Mouse (Mus musculus) spleen, adult 12 weeks (tissue): ENCODE results near the gene Gpam.
A peak's percentile ranks its signal among the peaks of the same experiment; 100 is the strongest.

Experiments used
- DNase-seq: peaks from one replicate; pipeline ENCODE4 v3.0.0; 2022; ENCODE audit warnings: low spot score

Gpam gene

DNA sequence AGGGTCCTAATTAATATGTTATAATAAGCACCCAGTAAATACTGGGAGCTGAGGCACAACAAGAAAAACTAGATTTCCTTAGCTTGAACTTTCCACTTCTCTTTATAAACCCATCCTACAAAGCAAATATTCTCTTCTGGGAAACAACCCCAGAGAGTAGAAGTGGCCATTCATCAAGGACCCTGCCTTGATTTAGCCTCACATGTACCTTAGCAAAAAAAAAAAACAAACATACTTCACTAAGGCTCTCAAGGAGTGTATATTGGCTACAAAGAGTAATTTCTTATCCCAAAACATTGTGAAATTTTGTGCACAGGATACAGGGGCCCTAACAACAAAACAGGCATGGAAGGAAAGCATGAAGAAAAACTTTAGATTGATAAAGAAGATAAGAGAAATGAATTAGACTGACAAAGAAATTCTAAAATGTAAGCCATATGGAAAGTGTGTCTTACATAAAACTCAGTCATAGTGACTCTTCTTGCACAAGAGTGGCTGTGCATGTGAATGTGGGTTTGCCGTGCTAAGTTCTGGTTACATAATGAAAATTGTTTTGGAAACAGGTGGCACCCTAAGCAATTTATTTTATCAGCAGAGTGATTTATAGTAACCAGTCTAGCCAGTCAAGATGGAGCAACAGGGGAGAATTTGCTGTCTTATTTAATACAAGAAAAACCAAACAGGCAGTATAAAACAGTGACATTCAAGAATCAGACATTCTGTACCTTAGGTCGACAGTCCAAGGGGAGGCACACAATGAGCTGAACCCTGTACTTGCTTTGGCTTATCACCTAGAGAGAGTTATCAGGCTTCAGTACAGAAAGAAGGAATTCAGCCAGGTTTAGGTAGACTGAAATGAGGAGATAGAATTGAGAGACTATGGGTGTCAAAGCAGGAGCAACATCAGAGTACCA, 26.6 kb downstream of the Gpam start:
- no peak for DNase-seq

DNA sequence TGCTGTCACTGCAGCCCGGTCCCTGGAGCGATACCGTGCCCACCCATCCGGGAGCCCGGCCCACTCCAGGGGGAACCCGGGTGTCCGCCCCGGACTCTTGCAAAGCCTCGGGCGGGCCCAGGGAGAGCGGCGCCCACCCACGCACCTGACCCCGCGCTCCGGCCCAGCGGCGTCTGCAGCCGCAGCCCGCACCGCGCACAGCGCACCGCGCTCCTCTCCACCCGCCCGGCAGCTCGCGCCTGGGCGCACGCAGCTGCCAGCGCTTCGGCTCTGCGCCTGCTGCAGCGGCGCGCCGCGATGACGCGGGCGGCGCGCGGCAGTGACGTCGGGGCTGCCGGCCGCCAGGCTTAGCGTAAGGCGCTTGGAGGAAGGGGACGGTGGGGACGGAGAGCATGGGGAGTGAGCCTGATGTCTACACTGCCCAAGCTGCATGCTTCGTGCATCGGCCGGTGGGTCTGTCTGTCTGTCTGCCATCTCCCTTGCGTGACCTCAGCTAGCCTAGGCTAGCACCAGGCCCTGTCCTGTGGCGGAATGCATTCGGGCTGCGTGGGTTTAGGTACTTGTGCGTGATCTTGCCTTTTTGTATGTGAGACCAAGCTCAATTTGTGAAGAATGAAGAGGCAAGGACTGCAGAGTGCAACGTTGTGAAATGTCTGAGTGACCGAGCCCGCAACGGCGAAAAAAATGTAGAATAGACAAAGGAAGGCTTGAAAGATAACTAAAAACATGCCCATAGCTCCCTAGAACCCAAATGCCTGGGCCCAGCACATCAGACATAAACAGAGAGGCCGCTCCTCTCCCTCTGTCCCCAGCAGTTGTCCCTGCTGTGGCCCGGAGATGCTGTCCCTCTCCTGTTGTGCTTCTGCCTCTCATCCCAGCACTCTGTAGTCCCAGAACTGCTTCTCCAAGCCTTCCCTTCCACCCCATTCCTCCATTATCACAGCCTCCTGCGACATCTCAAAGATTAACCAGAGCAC, 27.6 kb downstream of the Gpam start:
- DNase-seq, result peak; percentile 68

DNA sequence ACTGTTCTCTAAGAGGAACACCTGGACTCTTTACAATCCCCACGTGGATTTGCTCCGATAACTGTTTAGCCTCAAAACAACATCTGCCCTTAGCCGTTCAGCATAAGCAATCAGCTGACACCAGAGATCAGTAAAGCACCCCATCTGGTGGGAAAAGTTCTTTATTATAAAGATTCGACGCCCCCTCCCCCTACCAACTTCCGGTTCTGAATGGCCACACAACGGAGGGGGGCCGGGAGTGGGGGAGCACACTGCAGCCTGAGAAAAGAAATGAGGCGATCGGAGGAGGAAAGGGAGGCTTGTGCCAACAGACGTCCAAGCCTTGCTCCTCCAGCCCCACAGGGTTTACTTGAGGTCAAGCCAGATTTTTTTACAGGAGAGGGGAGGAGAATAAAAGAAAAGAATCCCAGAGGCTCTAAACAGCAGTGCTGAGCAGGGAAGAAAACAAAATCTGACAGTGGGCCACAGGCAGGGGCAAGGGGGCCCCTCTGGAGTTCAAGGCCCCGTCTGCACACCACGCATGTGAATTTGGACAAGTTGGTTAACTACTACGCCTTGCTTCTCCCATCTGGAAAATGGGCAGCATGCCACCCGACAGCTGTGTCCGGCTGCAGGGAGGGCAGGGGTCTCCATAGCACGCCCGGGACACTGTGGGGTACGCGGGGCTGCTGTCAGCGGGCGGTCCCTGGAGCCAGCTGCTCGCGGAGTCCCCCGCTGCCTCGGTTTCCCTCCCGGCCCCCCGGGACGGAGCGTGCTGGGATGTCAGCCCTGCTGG, 28.4 kb downstream of the Gpam start:
- peak; percentile 7 for DNase-seq

DNA sequence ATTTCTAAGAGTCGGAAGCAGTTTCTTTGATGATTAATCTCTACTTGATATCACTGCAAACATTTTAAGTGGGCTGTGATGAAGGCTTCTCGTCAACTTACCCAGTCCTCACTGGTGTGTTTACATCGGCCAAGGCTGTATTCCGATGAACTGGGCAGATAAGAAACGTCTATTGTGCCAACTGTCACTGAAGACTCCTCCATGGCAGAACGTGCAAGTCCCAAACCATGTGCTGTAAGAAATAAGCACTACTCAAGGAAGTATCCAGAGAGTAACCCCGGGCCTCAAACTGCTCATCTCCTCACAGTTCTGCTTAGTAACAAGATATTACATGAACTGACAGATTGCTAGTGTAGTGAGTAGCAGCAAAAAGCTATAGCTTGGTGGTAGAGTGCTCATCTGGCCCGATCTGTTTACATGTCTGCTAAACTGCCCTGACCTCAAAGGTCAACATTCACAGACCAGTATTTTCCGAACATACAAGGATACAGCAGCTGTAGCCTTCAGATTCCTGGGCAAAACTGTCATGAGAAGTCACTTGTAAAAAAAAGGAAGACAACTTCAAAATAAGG, 29.6 kb downstream of the Gpam start:
- no peak for DNase-seq

DNA sequence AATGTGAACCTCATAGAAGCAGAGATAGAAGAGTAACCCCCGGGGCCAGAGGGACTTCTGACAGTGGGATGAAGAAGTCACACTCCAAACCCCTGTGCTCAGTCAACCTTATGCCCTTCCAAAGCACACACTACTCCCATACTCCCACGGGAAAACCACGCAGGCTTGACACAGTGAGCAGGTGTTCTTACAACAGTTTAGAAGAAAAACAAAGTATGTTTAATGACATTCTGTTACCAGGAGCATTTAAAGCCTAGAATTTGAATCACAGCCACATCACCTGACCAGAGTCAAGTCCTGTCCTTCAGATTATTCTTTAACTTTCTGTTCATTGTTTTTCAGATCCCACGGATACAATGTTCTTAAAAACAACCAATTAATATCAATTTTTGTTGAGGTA, 30.4 kb downstream of the Gpam start:
- no peak for DNase-seq

DNA sequence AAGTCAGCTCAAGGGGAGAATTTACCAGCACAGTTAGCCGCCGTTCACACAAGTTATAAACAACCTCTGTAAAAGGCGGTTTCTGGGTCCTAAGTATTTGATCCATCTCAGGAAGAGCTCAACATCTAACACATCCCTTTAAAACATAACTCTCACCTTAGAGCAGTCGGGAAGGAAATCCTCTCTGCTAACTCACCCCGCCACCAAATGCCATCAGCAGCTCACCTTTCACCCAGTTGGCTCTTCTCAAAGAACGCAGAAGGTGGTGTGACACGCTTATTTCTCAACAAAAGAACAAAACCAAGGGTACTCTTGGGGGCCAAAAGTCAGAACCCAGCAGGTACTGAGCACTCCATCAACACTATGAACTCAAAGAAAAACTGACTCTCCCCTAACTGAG, 31.5 kb downstream of the Gpam start:
- DNase-seq, result no peak

DNA sequence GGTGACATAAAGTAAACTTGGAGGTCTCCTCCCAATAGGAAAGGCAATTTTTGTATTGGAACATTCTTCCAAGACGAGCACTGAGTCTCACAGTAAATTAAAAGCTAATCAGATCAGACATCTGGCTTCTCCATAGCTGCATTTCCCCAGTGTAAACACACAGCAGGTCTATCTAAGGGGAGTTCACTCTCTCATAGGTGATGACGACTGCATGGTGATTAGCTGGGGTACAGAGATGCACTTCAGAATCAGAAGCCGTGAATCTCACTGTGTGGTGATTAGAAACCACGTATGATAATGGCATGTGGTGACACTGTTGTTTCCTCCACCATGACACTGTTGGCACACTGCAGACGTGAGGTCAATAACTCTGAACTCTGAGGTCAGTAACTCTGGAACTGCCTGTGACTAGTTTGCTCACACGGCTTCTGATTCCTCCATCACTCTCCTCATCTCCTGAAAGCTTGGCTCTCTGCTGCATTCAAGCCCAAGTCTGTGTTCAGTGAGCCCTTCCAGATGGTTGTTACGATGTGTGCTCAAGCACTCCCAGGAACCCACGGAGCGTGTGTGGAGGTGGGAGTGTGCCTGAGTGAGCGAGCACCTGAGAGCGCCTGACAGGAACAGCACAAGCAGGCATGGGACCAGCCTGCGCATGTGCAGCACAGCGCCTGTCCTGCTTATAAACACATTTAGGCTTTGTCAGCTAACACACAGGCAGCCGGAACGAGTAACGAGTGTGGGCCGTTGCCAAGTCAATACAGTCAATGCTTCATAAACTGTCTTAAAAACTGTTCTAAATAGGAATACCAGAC, 35.2 kb downstream of the Gpam start:
- DNase-seq, result no peak

DNA sequence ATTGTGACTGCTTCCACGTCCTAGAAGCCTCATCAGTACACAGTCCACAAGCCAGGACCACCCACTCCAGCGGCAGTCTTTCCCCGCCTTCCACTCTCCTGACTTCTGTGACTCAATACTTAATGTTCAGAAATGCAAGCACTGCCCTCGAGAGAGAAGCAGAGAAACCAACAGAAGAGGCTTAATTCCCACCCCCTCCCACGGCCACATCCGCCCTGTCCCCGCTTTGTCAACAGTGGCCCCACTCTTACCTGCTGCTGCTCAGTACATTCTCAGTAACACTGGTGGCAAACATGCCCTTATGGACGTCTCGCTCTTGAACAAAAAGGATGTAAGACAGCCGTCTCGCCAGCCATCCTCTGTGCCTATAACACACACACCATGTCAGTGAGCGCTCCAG, 36.2 kb downstream of the Gpam start:
- DNase-seq, result no peak

DNA sequence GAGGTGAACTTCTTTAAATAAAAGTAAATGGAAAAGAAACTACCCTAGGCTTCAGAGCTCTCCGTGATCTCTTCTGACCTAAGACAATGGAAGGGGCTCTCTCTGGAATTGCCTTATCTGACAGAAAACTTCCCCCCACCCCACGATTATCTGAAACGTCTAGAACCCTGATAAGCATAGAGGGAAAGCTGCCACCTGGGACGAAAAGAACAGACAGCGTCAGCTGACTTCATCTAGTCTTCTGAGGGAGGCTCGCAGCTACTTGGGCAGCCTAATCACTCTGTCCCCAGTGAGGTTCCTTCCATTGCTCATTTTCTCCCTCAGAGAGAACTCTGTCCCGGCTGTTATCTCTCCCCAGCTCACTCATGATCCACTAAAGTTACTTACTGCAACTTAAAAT, 36.9 kb downstream of the Gpam start:
- no peak for DNase-seq

DNA sequence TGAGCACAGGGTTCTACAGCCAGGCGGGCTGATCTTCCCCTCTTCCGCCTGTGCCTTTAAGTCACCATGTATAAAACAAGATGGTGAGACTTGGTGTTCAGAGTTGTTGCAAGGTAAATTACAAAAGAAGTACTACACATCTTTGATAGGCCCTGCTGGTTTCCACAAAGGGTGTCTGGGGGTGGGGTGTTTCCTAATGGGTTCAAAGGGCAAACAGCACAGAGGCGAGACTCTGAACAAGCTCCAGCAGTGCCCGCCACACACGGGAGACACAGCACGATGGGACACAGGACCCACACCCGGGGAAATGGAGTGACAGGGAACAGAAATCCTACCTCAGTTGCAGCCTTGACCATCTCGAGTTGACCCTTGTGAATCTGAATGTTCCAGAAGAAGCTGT, 39.3 kb downstream of the Gpam start:
- no peak for DNase-seq

DNA sequence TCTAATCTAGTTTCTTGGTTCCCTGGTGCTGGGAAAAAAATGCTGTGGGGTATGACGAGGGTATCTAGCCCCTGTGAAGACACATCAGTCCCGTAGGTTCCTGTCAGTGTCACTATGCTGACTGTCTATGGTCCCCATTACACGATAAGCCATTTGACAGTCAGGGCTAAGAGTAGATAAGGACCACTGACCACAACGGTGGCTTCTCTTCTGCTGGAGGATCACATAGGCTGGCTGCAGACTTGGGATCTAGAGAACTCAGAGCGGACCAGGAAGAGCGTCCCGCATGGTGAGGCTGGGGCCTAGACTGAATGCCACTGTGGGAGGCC, 41.2 kb downstream of the Gpam start:
- no peak for DNase-seq

DNA sequence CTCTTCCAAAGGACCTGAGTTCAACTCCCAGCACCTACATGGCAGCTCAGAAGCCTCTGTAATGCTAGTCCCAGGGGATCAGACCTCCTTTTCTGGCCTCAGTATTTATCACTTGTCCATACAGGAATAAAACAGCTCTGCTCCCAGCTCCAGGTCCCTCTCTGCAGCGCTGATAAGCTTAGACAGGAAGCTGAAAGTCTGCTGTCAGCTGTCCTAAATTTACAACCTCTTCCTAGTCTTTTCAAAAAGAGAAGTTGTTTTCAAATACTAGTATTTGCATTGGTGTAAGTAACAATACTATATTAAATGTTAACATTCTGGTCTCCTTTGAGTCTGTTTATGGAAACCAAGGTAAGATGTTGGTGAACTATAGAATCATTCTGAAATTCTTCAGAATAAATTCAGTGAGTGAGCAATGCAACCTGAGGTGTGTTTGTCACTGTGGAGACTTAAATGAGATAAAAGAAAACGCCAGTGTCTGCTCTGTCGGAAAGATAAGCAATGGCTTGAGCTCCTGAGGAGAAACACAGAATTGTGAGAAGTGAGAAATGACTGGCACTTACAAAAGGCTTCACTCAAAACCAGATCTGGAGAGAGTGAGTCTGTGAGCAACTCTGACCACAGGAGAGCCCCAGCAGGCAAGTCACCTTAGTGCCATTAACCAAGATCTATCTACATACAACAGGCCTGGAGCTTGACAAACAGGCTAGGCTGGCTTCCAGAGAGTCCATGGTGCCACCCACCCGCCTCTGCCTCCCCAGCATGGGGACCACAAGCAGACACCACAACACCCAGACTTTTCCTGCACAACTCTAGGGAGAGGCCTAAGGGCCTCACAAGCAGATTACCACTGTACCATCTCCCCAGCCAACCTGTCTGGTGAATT, 41.8 kb downstream of the Gpam start:
- DNase-seq, result no peak

DNA sequence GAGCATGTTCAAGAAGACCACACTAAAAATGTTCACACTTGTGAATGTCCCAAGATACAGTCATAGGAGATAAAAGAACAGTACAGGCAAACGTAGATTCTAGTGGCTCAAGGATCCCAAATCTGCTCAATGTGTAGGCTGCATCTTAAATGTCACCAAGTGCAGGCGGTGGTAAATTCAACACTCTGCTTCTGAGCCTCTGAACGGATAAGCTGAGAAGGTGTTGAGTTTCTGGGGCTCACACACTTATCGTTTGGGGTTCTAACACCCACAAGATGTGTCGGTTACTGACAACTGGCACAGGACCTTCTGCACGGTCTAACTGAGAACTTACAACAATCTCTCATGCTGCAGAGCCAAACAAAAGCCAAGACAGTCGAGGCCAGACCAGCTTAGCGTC, 50.2 kb downstream of the Gpam start:
- DNase-seq, result no peak

DNA sequence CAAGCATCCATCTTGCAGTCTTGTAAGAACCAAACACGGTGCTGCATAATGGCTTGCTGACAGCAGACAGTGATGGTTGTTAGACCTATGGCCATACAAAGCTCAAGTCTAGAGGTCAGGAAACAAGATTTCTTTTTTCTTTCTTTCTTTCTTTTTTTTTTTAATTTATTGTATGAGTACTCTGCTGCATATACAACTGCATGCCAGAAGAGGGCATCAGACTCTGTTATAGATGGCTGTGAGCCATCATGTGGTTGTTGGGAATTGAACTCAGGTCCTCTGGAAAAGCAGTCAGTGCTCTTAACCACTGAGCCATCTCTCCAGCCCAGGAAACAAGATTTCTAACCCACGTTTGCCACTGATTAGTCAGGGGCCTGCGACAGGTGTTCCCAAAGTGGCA, 54.0 kb downstream of the Gpam start:
- no peak for DNase-seq

DNA sequence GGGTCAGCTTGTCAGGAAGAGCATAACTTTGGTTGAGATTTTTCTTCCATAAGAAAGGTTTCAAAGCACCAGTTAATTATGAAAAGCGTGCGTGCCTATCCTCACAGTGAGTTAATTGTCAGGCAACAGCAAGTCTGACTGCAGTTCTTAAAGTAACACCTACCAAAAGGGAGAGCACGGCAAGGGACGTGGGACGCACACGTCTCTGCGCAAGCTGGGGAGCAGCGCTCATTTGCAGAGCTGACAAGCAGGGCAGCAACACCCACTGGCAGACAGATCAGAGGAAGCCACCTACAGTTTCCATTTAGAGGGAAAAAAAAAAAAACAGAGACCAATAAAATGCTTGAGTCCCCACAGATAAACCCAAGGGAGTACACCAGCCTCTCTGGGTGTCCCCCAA, 58.0 kb downstream of the Gpam start:
- DNase-seq, result no peak

DNA sequence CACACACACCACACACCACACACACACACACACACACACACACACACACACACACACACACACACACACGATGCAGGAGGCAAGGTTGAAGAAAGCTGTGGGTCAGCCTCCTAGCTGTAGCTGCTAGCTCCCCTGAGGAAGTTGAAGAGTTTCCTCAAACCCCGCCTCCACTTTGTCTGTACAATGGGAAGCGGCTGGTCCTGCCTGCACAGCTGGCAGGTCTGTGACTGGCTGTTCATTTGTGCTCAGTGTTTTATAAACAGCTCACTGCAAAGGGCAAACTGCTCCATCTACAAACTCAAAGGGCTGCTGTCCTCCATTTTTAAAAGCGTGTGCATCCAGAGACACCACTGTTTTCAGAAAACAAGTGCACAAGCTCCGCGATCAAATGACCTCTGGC, 63.8 kb downstream of the Gpam start:
- DNase-seq, result no peak

DNA sequence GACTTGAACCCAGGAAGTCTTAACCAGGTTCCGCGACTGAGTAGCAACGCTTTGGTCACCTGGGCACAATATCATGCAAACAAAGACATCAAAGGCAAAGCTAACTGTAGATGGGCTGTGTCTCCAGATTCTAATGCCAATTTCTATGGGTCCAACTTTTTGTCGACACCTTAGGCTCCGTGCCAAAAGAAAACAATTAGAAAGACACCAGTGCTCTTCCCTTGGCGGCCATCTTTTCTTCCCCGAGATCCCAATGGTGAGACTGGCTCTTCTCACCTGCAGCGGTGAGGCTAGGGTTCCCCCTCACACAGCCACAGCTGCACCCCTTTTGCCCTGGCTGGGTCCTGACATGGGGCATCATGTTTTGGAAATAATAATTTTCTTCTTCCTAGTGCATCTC, 64.5 kb downstream of the Gpam start:
- DNase-seq, result no peak

DNA sequence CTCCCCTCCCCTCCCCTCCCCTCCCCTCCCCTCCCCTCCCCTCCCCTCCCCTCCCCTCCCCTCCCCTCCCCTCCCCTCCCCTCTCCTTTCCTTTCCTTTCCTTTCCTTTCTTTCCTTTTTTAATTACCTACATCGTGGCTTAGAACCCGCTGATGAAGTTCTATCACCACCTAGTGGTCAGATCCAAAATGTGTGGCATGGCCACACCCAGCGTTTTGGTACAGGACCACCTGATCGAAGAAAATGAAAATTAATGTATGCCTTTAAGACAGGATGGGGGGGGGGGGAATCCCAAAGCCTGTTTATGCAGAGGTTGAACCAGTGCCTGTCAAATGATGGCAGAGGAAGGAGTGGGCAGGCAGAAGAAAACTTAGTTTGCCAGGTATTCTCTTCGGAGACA, 65.1 kb downstream of the Gpam start:
- DNase-seq, result no peak

DNA sequence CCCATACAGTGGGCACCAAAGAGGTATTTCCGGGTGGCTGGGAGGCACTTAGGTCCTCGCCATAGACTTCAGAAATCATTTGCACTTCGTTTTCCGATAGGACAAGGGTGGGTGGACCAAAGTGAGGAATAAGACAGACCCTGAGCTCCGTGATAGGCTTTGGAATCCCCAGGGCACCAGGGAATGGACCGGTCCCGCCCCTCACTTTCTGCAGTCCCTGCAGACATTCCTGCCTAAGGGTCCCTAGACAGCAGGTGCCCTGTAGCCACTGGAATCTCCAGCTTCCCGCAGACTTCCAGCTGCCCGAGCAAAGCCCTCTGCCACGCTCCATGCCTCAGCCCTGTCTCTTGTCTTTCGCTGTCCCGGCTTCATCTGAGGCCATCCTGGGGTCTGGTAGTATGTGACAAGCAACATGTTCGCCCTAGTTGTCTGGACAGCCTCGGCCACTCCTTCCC, 65.6 kb downstream of the Gpam start:
- no peak for DNase-seq

DNA sequence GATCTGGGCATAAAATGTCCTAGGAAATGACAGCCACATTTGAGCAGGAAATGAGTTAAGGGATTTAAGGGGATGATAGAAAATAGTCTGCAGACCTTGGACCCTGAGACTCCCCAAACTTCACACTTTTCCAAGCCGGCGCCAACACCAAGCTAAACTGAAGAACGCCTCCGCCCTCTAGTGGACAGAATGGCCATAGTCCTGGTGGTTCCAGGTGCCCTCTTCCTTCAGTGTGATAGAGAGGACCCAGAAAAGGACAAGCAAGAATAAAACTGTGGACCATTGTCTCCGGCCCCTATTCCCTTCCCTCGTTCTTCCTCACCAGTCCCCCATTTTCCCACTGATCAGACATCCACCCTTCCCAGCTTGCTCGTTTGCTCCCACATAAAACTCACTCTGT, 66.1 kb downstream of the Gpam start:
- DNase-seq, result no peak
